Mouse (Mus musculus) thymus, postnatal 4 days (tissue): ENCODE measurements around the gene Kctd14.
"Not testable (repeated sequence)": the region's sequence is repeated elsewhere in the genome, so short reads cannot be mapped to it uniquely, and the experiment has no call there.

Source experiments
- DNase-seq: peaks from one replicate; pipeline ENCODE4 v3.0.0; 2021

Gene Kctd14

GRCm38 (mm10) chr7:97451023-97451422 lies at the start of gene Kctd14:
Gene Kctd14 (plus strand): TSS chr7:97451323.
- DNase-seq, result not testable (repeated sequence)

- no peak for DNase-seq
These were observed 44.0 kb upstream of the Kctd14 start for GRCm38 (mm10) chr7:97407145-97407544.

GRCm38 (mm10) chr7:97411106-97411505 lies 40.0 kb upstream of the Kctd14 start:
- DNase-seq, result no peak

DNA sequence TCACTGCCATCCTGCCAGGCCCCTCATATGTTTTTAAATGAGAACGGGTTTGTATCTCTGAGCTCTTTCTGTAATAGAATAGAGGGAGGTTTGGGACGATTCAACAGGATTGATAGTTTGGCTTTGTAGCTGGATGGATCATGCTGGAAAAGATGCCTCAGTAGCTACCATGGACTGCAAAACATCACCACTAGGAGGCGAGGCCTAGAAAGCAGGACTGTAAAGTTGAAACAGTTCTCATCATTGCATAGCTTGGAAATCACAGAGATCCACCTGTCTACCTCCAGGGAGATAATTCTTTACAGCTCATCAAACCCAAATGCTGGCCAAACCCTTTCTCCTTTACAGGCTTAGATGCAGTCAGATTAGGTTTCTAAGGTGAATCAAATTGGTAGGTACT lies 39.5 kb upstream of the Kctd14 start:
- DNase-seq, result no peak

GRCm38 (mm10) chr7:97413981-97414380 lies 37.1 kb upstream of the Kctd14 start:
- no peak for DNase-seq

GRCm38 (mm10) chr7:97414426-97414825 lies 36.7 kb upstream of the Kctd14 start:
- DNase-seq, result no peak

DNA sequence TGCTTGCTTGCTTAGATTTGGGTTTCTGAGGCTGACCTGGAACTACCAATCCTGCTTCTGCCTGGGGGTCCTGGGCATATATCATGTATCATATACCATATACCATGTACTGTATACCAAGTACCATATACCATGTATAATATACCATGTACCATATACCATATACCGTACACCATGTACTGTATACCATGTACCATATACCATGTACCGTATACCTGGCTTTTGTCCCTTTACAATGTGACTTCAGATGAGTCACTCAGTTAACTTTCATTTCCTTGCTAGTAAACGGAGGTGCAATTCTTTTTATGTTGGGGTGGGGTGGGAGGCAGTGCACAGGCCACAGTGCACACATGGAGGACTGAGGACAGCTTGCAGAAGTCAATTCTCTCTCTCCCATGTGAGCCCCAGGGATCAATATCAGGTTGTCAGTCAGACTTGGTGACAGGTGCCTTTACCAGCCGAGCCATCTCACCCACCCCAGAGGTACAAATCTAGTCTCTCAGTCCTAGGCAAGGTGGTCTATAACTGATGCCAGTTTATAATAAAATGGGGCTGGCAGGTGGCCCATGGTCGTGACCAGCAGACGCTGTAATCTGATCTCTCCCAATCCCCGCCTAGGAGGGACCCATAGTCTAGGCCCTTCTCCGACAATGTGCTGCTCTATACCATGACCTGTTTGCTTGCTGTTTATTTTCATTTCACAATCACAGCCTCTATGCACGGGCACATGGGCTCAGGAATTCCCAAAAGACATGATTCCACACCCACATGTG lies 36.0 kb upstream of the Kctd14 start:
- no peak for DNase-seq

DNA sequence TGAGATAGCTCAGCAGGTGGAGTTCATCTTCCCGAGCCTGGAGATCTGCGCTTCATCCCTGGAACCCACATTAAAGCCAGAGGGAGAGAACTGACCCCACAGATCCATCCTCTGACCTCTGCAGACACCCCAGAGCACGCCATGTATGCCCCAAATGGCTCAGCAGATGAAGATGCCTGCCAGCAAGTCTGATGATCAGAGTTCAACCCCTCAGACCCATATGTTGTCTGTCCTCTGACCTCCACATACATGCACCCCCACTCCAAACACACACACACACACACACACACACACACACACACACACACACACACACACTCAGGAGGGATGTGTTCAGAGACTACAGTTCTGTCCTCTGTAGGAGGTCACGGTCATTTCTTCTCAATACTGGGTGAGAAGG lies 34.6 kb upstream of the Kctd14 start:
- no peak for DNase-seq

DNA sequence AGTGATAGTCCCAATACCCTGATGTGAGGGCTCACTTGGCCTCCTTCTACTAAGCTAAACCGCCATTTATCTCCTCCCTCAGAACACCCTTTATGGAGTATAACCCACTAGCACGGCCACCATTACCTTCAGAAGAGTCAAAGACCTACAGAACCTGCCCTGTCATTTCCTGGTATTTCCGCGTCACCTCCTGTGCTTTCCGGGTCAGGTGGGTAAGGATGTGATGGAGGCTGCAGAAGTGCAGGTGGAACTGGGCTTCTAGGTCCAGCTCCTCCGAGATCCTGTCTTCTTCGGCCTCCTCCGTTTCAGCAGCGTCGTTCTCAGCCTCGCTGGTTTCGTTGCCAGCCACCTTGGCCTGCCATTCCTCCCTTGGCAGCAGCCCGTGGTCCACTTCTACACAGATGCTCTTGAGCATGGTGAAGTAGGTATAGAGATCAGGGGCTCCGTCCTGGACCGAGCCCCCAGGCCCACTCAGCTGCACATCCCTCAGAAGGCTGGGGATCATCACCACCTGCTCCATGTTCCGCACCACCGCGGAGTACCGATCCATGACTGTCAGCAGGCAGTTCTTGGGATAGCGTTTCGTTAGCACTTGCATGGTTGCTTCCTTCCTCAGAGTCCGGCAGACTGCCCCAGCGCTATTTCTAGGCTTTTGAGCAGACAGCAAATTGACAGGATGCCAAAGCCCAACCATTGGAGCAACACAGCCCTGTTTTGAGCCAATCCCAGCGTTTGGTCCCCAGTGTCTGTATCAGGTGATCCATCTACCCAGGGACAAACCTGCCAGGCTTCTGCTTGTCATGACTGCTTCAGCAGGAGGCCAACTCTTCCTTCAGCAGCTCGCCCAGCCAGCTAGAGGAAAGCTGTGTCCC lies 34.0 kb upstream of the Kctd14 start, which contains the start of gene Thrsp:
Thrsp (minus strand) TSS at position 825 of the 872 bp plus-strand sequence.
- DNase-seq, result no peak

- no peak for DNase-seq
These were observed 32.4 kb upstream of the Kctd14 start for GRCm38 (mm10) chr7:97418717-97419116.

GRCm38 (mm10) chr7:97419163-97419562 lies 32.0 kb upstream of the Kctd14 start:
- no peak for DNase-seq

DNA sequence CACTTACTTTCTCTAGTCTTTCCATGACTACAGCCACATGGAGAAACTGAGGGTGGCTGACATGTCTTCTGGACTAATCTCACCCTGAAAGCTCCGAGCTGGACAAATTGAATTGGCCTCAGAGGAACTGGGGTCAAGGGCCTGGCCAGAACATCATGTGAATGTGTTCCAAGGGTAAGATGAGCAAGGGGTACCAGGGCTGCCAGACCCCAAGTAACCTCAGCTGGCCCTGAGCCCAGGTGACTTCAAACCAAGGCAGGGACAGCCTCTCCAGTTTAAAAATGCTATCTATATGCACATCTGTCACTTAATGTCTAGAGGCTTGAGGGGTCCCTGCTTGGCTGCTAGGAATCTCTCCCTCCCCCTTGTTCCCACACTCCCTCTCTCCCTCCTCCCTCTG lies 30.7 kb upstream of the Kctd14 start:
- no peak for DNase-seq

DNA sequence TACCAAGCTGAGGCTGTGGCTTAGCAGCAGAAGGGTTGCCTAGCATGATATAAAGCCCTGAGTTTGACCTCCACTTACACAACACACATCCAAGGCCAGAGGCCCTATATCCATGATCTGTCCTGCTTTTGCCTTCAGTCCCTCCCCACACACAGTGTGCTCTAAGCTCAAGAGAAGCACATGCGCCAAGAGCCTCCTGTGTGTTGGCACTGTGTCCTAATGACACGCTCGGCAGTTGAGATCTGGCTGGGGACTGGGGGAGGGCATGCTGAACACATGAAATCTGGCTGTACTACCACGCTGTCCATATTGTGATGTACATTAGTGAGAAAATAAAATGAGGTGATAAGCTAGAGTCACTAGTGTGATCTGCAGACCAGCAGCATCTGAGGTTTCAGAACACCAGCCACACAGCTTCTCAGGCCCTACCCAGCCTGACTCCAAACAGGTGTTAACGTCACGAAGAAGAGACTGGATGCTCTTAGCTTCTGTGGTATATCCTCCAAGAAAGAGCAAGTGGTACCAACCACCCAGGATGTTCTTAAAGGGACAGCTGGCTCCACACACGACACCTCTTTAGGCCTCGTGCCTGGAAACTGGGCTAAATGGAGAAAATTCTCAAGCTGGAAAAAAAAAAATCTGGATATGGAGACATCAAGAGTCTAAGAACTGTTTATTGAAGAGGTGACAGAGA lies 30.0 kb upstream of the Kctd14 start:
- DNase-seq, result no peak

DNA sequence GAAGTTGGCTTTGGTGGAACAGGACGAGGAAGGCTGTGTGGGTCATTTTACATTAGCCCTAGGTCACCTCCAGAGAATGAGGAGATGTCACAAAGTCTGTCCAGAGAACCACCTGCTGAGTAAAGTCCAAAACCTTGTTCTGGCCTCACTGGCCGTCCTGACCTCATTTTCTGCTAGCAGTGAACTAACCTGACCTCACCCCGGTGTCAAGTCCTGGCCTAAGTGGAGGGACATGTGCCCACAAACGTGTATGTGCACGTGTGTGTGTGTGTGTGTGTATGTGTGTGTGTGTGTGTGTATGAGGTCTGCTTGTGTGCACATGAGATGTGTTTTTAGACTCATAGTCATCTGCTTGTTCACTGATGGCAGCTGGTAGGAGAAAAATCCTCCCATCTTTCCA lies 27.4 kb upstream of the Kctd14 start:
- no peak for DNase-seq

DNA sequence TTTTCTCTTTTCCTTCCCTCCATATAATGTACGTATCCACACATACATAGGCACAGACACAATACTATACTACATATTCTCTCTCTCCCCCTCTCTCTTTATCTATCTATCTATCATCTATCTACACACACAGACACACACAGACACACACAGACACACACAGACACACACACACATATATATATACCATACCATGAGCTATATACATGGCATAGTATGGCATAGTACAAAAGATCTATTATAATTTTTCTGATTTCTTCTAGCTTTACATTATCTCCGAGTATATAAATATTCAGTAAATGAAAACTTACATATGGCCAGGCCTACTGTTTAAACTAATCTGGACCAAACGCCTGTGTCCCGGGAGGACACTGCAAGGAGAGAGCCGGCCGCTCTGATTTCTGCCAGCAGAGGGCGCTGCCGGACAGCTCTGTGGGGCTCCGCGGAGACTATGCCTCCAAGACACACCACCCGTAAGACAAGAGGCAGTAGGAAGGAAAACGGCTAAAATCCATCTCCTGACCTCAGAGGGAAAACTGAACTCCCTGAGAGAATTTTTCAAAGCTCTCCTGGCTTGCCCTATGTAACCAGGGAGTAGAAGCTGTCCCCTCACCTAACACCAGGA lies 26.4 kb upstream of the Kctd14 start:
- peak; percentile 94 for DNase-seq

DNA sequence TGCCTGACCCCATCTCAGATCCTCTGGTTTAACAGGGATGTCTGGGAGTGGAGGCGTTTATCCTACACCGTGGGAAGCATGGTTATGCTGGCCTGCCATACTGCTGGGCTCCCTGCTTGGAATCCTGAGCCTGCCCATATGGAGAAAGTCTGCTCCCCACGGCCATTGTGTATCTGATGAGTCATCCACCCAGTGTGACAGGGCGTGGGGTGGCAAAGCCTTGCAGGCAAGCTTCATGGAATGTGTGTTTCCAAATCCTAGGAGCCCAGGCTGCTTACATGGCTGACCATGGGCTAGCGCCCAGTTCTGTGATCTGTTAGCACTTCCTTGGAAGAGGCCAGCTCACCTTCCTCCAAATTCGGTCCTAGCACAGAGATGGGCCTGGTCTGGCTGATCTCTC lies 24.6 kb upstream of the Kctd14 start:
- DNase-seq, result no peak

- no peak for DNase-seq
These were observed 23.8 kb upstream of the Kctd14 start for GRCm38 (mm10) chr7:97427296-97427695.

DNA sequence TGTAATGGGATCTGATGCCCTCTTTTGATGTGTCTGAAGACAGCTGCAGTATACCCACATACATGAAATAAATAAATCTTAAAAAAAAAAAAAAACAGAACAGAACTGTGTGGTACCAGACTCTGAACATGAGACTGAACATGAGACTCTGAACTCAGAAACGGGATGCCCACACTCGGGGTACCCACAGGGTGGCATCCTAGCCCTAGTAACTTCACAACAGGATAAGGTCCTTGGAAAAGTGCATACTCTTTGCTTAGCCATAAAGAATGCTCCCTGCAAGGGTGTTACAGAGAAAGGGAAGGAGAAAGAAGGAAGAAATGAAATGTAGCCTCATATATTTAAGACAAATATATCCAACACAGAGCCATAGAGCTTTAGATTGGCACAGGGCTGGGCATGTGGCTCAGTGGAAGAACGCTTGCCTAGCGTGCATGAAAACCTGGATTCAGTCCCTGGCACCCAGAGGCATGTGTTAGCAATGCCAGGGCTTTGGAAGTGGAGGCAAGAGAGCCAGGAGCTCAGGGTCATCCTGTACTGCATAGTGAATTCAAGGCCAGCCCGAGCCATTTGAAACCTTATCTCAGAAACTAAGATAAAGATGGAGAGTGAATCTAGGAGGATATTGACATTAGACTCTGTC lies 23.2 kb upstream of the Kctd14 start:
- no peak for DNase-seq

DNA sequence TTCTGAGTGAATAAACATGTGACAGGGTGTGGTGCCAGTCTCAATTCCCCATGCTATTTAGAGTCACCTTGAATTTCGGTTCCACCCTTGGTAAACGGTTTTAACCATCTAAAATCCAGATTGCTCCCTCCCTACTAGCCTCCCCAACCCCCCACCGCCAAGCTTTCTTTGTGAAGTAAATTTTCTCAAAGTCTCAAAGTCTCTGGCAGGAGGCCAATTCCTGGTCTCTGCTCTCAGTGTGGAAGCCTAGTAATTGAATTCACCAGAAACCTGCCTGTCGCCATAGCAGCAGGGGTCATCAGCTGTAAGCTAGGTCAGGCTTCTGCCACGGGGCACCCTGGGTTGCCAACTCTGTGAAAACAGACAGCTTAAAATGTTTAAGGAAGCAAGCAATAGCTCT lies 21.4 kb upstream of the Kctd14 start:
- DNase-seq, result no peak

- not testable (repeated sequence) for DNase-seq
These were observed 17.6 kb upstream of the Kctd14 start for GRCm38 (mm10) chr7:97433517-97433916.

- no peak for DNase-seq
These were observed 16.6 kb upstream of the Kctd14 start for GRCm38 (mm10) chr7:97434517-97434916.

DNA sequence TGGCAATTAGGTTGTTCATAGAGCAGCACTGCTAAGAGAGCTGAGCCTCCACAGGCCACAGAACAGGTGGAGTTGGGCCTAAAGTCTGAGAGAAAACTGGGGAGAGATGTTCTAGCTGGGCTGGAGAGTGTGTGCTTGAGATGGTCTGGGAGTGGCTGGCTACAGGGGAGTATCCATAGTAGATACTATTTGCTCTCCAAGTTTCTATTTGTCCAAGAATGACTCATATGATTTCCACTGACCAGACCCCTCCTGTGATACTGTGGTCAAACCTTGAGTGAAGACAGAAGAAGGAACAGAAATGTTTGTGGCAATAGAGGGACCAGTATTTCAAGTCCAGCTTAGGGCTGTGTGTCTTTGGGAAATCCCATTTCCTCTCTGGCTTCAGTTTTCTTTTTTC lies 12.1 kb upstream of the Kctd14 start:
- no peak for DNase-seq
